Mouse (Mus musculus): ENCODE data around the gene Tmem254b. TPM values are rescaled to one million over a fixed set of nuclear protein-coding genes. Genes with fewer than 3 reads are reported as not detected.
"Not testable (repeated sequence)": the region's sequence is repeated elsewhere in the genome, so short reads cannot be mapped to it uniquely, and the experiment has no call there.

Tmem254b gene
- 3.8 TPM in 1 of 2 replicates, not detected in the other for total RNA-seq (2015; ENCODE audit: low replicate concordance)
- total RNA-seq (2017; ENCODE audit: low replicate concordance) = not detected in 2 replicates

DNA sequence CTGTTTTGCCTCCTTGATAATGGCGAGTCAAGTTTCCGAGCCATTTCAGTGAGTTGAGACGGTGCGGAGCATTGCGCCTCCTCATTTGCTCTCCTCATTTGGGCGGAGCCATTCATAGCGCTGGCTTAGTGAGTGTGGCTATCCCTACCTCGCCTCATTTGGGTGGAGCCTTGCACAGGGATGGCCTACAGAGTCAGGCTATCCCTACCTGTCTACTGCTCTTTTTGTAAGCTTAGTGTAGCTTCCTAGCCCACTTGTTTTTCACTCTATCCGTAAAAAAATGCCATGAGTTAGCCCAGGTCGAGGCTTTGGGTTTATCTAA is at the start of gene Tmem254b:
TSS of gene Tmem254b (minus strand) at position 116 of the 322 bp plus-strand sequence.
- ATAC-seq (replicated peaks; ENCODE audit: low FRiP score, poor library complexity, severe bottlenecking) = peak; percentile 91

GRCm38 (mm10) chr14:26237183-26237582 is 30.3 kb upstream of the Tmem254b start:
- not testable (repeated sequence) for ATAC-seq (replicated peaks; ENCODE audit: low FRiP score, poor library complexity, severe bottlenecking)

DNA sequence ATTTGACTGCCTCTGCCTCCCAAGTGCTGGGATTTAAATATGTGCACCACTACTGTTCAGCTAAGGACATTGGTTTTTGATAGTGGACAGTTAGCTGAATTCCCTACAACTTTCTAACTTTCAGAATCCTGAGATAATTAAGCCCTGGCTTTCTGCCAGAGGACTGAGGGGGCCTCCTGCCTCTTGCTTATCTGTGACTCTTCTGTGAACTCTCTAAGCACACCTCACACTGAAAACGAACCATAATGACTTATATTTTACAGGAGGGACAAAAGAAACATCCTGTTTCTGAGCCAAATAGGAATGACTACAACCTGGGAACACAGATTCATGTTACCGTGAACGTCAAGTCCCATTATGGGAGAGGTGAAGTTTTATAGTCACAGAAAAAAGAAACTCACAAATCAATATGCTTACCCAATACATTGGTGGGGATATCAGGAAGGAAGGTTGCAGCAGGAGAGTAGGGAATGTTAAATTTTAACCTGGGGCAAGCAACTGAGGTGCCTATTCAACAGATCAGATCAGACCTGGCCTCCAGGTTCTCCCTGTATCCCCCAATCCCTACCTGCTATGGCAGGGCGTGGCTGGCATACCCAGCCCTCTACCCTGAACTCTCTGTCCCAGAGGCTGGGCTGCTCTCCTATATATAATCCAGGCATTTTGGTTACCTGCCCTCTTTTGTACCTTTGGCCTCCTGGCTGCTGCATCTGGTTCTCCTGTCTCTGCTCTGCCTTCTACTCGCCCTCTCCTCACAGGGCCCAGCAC is 9.6 kb upstream of the Tmem254b start:
- ATAC-seq (replicated peaks; ENCODE audit: low FRiP score, poor library complexity, severe bottlenecking) = not testable (repeated sequence)

DNA sequence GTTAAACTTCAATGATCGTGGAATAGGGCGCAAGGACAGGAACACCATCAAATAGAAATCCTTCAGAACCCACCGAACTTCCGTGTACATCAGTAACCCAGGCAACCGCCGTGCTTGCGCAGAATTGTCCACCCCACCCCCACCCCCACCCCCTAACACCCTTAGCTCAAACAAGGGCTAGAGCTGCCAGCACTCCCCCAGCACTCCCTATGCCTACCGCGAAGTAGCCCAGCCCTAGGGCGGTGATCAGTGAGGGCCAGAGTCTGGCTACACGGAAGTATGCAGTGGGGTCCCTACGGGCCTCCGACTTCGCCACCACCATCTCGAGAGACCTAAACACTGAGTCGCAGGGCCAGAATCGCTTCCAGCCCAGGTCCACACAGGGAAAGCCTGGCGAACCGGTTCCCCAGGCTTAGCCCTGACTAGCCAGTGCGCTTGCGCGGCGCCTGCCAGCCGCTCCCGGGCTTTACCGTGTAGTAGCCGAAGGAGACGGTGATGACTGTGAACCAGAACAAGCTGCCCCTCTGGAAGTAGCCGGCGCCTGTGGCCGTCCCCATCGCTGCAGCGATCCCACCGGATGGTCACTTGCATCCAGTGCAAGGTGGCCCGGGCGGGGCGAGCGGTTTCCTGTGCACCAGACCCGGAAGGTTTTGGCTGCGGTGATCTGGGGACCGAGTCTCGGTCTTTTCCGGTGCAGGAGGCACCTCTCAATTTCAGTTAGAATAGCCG is 480 bp downstream of the Tmem254b start:
- peak; percentile 62 for ATAC-seq (replicated peaks; ENCODE audit: low FRiP score, poor library complexity, severe bottlenecking)

DNA sequence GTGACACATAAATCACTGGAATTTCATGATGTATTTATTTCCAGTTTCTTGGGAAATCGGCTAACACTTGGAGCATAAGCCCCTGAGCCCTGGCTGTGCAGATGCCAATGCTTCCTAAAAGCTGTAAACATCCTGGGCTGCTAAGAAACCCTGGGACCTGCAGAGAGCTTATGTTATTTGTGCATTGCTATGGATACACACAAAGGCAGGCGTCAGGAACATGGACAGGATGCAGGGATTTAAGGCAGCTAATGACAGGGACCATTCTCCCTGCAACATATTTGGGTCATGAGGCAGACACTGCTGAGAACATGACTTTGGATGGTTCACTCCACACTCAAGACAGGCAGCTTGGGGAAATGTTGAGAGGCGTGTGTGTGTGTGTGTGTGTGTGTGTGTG is 9.0 kb downstream of the Tmem254b start:
- ATAC-seq (replicated peaks; ENCODE audit: low FRiP score, poor library complexity, severe bottlenecking) = not testable (repeated sequence)

GRCm38 (mm10) chr14:26188361-26188760 is 18.5 kb downstream of the Tmem254b start:
- ATAC-seq (replicated peaks; ENCODE audit: low FRiP score, poor library complexity, severe bottlenecking) = not testable (repeated sequence)

GRCm38 (mm10) chr14:26186638-26187037 is 20.2 kb downstream of the Tmem254b start:
- ATAC-seq (replicated peaks; ENCODE audit: low FRiP score, poor library complexity, severe bottlenecking) = peak; percentile 74

GRCm38 (mm10) chr14:26182380-26182779 is 24.5 kb downstream of the Tmem254b start, which contains the start of gene Plac9b:
Gene Plac9b, minus strand, starts transcription at chr14:26182480.
- not testable (repeated sequence) for ATAC-seq (replicated peaks; ENCODE audit: low FRiP score, poor library complexity, severe bottlenecking)

DNA sequence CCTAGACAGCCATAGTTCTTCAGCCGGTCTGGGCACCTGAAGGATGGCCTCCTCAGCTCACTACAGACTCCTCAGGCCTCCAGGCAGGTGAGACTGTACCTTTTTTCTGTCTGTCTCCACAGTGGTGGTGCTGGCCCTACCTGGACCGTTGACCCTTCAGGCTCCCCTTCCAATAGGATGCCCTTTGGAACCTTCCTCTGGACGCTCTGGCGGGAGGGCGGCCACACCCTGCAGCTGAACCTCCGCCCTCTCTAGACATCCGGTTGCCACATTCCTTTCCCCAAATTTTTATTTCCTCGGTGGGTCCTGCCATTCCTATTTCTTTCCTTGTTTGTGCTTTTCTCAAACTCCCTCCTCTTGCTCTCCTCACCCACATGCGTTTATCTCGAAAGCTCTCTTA is 25.2 kb downstream of the Tmem254b start:
- ATAC-seq (replicated peaks; ENCODE audit: low FRiP score, poor library complexity, severe bottlenecking) = not testable (repeated sequence)

GRCm38 (mm10) chr14:26175028-26175427 is 31.8 kb downstream of the Tmem254b start:
- not testable (repeated sequence) for ATAC-seq (replicated peaks; ENCODE audit: low FRiP score, poor library complexity, severe bottlenecking)

GRCm38 (mm10) chr14:26173955-26174354 is 32.9 kb downstream of the Tmem254b start:
- not testable (repeated sequence) for ATAC-seq (replicated peaks; ENCODE audit: low FRiP score, poor library complexity, severe bottlenecking)

GRCm38 (mm10) chr14:26165266-26165665 is 41.6 kb downstream of the Tmem254b start:
- ATAC-seq (replicated peaks; ENCODE audit: low FRiP score, poor library complexity, severe bottlenecking) = not testable (repeated sequence)

GRCm38 (mm10) chr14:26162423-26162822 is 44.4 kb downstream of the Tmem254b start:
- ATAC-seq (replicated peaks; ENCODE audit: low FRiP score, poor library complexity, severe bottlenecking) = not testable (repeated sequence)

DNA sequence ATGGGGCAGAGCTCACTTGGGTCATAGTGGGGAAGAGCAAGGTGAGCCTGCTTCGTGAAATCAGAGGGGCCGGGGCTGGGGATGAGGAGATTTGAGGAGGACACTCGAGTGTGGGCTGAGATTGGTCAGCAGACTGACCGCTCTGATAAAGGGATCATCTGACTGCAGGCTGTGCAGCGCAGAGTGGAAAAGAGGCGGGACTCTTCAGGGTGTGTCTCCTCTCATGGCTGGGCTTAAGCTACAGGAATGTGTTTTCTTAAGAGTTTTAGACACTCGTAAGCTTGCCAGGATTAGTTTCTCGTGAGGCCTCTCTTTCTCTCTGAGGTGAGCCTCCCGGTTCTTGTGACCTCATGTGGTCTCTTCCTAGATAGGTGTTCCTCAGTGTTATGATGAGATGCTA is 45.7 kb downstream of the Tmem254b start:
- ATAC-seq (replicated peaks; ENCODE audit: low FRiP score, poor library complexity, severe bottlenecking) = not testable (repeated sequence)

DNA sequence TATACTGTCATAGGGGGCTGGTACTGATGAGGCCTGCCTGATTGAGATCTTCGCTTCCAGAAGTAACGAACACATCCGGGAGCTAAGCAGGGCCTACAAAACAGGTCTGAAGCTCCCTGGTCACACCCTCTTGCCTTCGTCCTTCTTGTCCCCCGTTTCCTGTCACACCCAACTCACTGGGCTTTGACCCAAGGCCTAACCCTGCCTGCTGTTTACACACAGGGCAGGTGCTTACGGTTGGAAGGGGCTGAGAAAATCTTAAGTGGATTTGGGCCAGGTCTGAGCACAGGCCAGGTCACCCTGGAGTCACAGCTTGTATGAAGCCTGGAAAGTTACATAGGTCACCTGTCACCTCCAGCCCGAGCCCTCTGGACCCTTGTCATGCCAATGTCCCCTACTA is 50.8 kb downstream of the Tmem254b start:
- ATAC-seq (replicated peaks; ENCODE audit: low FRiP score, poor library complexity, severe bottlenecking) = not testable (repeated sequence)

Other genes starting within 250 kb of the Tmem254b start
- gene Duxbl1, start 228.5 kb downstream of the Tmem254b start, total RNA-seq (2015; ENCODE audit: low replicate concordance) = not detected in 2 replicates
- gene Duxbl1, start 228.5 kb downstream of the Tmem254b start, total RNA-seq (2017; ENCODE audit: low replicate concordance) = 0.42 TPM in 1 of 2 replicates, not detected in the other
- not detected in 2 replicates for gene Gm9780, start 164.3 kb downstream of the Tmem254b start, total RNA-seq (2015; ENCODE audit: low replicate concordance)
- gene Gm9780, start 164.3 kb downstream of the Tmem254b start, total RNA-seq (2017; ENCODE audit: low replicate concordance) = 6.1 TPM in 1 of 2 replicates, not detected in the other
- 1.2 and 24.5 TPM in 2 replicates for gene Tmem254c, start 139.7 kb downstream of the Tmem254b start, total RNA-seq (2015; ENCODE audit: low replicate concordance)
- 3.3 and 11.2 TPM in 2 replicates for gene Tmem254c, start 139.7 kb downstream of the Tmem254b start, total RNA-seq (2017; ENCODE audit: low replicate concordance)
- not detected in 2 replicates for gene Cphx2, start 125.5 kb downstream of the Tmem254b start, total RNA-seq (2015; ENCODE audit: low replicate concordance)
- not detected in 2 replicates for gene Cphx2, start 125.5 kb downstream of the Tmem254b start, total RNA-seq (2017; ENCODE audit: low replicate concordance)
- gene Cphx3, start 124.7 kb downstream of the Tmem254b start, total RNA-seq (2015; ENCODE audit: low replicate concordance) = not detected in 2 replicates
- not detected in 2 replicates for gene Cphx3, start 124.7 kb downstream of the Tmem254b start, total RNA-seq (2017; ENCODE audit: low replicate concordance)
- gene Duxbl2, start 88.7 kb downstream of the Tmem254b start, total RNA-seq (2015; ENCODE audit: low replicate concordance) = not detected in 2 replicates
- gene Duxbl2, start 88.7 kb downstream of the Tmem254b start, total RNA-seq (2017; ENCODE audit: low replicate concordance) = not detected in 2 replicates
- 2.3 TPM in 1 of 2 replicates, not detected in the other for gene Plac9b, start 24.6 kb downstream of the Tmem254b start, total RNA-seq (2015; ENCODE audit: low replicate concordance)
- gene Plac9b, start 24.6 kb downstream of the Tmem254b start, total RNA-seq (2017; ENCODE audit: low replicate concordance) = not detected in 2 replicates
- not detected in 2 replicates for gene Duxbl3, start 50.9 kb upstream of the Tmem254b start, total RNA-seq (2015; ENCODE audit: low replicate concordance)
- gene Duxbl3, start 50.9 kb upstream of the Tmem254b start, total RNA-seq (2017; ENCODE audit: low replicate concordance) = not detected in 2 replicates